Mouse (Mus musculus) common myeloid progenitor, adult 5-6 weeks (primary cell): ENCODE measurements around the gene Nrtn. TPM values are rescaled to one million over a fixed set of nuclear protein-coding genes. Genes with fewer than 3 reads are reported as not detected.
A peak's percentile ranks its signal among the peaks of the same experiment; 100 is the strongest.

Experiments used
- ATAC-seq: replicated peaks from 2 replicates; pipeline ENCODE4 v1.8.0; 2016; ENCODE audit warnings: low read depth, mild to moderate bottlenecking, moderate TSS enrichment, inconsistent platforms; ENCODE audit not compliant: poor library complexity, severe bottlenecking
- total RNA-seq: library from RNA; stranded (forward); fragments of 200-1000, 187-1606 nt; gene quantifications from 2 replicates; pipeline ENCODE4 v1.2.3, GENCODE M21; 2017

Nrtn gene
- total RNA-seq: not detected in 2 replicates

DNA sequence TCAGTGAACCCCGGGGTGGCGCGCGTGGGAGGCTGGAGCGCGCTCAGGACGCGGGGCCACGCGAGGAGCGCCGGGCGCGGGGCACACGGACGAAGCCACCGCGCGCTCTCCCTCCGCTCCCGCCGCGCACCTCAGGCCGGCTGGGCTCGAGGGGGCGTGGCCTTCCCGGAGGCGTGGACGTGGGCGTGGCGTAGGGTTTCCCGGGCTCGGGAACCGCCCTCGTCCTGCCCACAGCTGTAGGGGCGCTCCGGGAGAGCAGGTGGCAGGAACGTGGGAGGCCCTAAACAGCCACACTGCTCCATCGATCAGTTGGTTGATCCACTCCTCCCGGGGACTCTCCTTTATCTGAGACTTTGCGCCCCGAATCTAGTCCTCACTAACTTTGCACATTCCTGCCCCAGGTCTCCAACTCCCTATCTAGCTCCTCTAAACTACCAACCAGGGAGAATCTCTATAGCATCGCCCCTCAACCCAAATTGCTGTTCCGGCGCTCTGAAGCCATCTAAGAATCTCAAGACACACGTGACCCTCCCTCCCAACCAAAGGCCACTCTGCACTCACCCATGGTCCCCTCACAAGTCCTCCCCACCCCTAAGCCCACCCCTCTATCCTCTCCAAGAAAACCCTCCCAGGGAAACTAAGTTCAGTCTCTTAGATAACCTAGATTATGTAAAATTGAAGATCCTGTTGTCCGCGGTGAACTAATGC, at the start of gene Nrtn:
Gene Nrtn (minus strand): TSS at position 115 of the 708 bp plus-strand sequence.
- ATAC-seq: peak; percentile 46

DNA sequence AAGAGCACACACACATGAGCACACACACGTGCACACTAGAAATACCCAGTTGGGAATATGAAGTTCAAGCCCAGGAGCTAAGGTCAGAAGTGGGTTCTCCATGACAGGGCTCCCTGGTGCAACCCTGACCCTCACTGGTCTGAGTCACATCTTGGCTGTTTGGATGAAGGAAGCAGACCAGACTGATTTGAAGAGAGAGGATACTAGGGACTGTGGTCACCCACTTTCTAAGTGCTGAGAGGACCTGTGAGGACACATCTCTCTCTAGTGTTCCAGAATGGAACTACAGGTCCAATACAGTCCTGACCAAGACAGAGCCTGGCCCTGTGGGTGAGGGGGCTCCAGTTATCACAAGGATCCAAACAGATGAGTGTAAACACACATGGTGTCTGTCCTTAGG, 48.5 kb upstream of the Nrtn start:
- ATAC-seq: no peak

DNA sequence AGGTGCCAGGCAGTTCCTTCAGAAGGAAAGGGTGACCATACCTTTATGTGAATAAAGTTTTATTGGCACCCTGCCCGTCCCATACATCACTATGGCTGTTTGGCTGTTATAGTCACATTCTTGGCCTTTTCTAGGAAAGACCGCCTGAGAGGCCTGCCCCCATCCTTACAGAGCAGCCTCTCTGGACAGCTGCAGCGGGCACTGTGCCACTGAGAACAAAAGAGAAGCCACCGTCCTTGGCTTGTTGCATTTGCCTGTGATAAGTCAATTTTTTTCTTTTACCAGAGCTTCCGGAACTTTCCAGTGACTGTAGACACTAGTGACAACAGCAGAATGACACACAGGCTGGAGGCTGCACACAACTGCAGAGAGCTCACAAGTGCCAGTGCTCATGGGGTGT, 47.6 kb upstream of the Nrtn start:
- ATAC-seq: no peak

DNA sequence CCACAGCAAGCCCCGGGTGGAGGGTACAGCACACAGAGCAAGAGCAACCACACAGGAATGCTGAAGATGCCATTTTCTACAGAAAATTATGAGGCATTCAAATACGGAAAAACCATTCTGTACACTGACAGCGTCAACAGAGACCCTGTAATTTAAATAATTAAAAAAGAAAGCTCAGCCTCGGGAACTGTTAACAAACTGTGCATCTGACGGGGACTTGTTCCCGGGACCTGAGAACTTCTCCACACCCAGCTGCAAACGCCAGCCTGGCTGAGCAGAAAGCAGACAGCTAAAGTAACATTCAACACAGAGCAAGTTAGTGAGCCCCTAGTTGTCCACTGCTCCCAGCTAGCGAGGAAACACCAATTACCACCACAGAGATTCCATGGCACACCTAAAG, 44.7 kb upstream of the Nrtn start:
- no peak for ATAC-seq

DNA sequence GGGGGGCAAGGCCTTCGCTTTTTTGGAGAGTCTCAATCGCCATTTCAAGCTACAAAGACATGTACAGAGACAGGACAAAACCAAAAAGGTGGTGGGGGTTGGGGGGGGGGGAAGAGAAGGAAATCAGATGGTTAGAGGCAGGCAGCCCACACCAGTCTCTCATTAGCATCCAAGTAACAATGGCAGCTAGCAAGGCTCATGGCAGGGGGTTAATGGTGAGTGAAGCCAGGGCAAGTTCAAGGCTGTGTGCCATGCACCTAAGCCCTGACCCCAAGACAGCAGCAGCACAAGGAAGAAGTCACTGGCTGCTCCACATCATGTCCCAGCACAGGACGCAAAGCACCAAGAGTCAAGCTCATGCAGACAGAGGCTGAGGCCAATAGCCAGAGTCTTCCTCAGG, 41.9 kb upstream of the Nrtn start:
- no peak for ATAC-seq

DNA sequence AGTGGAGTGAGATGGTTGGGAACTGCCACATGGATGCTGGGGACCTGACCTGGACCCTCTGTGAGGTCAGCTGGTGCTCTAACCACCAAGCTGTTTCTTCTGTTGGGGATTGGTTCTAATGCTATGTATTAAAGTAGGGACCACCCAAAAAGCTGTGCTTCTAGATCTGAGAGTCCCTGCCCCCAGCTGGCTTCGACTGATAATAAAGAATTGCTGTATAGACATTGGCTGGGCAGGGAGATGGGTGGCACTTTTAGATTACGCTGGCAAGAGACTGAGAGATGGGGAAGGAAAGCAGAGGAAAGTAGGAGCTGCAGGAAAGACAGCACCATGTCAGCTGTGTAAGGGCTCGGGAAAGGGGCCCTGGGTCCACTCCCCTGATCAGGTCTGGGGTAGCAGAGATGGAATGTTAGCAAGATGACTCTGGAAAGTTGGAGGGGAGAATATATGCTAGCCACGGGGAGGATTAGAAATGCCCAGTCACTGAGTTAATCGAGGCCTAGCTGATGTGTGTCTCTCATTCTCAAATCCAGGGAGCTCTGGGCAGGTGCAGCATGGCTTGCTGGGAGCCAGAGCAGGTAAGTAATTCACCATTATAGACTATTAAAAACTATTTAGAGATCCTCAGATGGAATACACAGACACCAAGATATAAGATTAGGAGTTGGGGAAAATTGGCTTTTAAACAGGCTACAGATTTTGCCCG, 36.4 kb upstream of the Nrtn start:
- no peak; the same call in 1 of the 2 replicates for ATAC-seq

DNA sequence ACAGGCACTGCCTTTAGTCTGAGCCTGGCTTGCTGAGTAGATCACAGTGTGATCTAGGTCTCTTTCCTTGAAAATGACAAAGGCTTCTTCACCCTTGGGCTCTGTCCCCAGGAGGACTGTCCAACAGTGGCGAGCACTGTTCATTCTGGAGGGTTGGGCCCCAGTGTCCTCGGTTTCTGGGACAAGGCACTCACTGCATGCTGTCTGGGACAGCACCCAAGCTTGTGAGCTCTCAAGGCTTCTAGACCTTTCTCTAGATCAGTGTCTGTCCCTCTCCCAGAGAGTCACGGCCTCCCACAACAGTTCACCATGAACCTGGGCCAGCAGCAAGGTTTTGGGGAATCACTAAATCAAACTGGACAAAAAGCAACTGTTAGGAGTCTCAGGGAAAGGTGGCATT, 35.3 kb upstream of the Nrtn start:
- ATAC-seq: no peak

DNA sequence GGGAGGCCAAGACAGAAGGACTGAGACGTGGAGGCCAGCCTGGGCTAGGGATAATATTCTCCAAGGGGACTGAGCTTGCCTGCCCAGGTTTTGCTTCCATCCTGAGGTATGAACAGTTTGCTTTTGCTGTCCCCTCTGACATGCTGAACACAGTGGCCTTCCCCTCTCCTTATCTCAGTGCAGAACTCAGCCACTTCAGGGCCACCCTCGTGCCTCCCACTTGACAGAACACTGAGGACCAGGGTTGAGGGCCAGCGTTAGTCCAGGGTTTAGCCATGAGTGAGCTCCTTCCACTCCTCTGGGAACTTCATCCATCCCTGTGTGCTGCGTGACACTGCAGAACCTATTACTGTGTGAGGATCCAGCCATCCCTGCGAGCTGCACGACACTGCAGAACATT, 32.0 kb upstream of the Nrtn start:
- no peak for ATAC-seq

DNA sequence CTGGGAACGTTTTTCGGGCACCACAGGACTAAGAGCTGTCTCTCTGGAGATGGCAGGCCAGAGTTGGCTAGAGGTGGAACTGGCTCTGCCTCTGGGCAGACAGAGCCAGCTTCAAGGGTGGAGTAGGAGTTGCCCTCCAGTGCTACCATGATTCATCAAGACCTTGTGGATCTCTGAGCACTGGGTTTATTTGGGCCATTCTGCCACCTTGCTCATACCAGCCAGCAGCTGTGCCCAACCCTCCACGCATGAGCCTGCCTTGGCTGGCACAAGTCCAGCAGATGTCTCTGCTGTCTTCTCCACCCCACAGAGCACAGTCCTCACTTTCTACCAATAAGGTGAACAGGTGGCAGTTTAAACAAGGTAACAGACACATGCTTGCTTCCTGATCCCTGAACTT, 31.6 kb upstream of the Nrtn start:
- ATAC-seq: no peak

DNA sequence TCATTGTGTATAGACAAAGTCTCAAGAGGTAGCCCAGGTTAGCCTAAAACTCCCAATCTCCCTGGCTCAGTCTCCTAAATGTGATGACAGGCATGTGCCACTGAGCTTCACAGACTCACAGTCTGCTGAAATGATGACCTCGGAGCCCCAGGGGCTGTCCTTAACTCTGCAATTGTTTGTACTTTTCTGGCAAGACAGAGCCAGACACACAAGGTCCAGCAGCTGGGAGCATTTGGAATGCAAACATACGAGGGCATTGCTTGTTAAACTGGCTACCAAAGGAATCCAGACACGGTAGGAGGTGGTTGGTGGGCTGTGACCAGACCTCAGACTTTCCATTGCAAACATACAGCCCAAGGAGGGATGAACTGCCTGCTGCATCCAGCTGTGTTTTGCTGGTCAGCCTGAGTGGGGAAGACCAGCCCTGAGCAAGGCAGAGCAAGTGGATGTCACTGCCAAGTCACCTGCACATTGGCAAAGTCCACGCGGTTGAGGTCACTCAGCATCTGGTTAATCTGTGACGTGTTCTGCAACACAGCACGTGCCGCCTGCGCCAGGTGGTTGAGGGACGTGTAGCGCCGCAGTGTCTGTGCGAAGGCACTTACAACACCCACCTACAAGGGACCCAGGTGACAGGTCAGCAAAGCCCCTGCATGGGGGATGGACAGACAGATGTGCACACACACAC, 23.1 kb upstream of the Nrtn start:
- ATAC-seq: no peak

DNA sequence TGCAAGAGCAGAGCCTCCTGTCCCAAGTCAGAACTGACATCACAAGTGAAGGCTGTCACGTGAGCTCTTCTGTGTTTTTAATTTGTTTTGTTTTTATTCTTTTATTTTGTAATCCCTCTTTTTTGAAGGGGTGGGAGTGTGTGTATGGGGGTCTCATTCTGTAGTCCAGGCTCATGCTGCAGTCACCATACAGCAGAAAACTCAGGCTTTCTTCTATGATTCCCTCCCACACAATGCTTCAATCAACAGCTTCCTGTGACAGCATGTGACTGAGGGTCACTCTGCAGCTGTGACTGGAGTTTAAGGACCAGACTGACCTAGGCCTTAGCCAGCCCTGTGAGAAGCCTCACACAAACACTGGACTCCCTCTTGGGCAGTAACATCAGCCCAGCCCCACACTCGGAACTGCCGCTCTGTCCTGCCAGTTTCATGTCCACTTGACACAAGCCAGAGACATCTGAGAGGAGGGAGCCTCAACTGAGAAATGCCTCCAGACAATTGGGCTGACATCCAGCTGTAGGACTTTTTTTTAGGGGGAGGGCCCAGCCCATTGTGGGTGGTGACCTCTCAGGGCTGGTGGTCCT, 21.5 kb upstream of the Nrtn start:
- ATAC-seq: no peak

DNA sequence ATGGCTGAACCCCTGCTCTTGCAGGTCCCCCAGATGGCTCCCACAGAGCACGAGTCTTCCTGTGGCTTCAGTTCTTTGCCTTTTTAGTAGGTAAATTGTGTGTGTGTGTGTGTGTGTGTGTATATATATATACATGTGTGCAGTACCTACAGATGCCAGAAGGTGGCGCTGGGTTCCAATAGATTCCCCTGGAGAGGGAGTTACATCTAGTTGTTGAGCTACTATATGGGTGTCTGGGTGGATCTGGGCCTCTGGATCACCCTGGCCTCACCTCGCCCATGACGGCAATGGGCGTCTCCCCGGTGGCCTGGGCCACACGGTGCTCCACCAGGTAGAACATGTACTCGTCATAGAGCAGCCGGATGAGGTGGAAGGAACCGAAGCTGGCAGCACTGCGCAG, 20.2 kb upstream of the Nrtn start:
- no peak for ATAC-seq

DNA sequence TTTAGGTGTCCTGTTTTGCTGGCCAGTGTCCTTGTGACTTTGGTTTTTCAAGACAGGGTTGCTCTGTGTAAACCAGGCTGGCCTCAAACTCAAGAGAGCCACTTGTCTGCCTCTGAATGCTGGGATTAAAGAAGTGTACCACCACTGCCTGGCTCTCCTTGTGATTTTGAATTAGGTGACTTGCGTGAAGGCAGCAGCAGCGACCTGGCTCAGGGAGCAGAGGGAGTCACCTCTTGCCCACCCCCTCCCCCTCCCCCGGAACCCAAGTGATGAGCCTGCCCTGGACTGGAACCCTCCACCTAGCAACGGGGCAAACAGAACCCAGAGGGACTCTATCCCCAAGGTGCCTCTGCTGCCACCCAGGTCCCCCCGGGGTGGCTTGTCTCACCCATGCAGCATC, 12.6 kb upstream of the Nrtn start, which contains the start of gene Prr22:
Gene Prr22 (plus strand): TSS at position 301 of the 400 bp plus-strand sequence.
- no peak for ATAC-seq

DNA sequence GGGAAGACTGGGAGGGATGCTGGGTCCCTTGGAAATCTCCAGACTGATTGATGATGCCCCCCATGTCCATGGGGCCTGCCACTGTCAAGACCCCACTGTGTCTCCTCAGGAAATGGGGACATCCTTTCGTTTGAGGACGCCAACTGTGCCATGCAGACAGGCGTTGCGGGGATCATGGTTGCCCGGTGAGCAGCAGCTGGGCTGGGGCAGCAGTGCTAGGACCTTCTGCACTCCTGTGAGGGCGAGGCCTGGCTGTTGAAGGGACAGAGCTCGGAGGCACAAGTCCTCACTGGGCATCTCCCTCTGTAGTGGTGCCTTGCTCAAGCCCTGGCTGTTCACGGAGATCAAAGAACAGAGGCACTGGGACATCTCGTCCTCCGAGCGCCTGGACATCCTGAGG, 11.6 kb upstream of the Nrtn start:
- no peak for ATAC-seq

DNA sequence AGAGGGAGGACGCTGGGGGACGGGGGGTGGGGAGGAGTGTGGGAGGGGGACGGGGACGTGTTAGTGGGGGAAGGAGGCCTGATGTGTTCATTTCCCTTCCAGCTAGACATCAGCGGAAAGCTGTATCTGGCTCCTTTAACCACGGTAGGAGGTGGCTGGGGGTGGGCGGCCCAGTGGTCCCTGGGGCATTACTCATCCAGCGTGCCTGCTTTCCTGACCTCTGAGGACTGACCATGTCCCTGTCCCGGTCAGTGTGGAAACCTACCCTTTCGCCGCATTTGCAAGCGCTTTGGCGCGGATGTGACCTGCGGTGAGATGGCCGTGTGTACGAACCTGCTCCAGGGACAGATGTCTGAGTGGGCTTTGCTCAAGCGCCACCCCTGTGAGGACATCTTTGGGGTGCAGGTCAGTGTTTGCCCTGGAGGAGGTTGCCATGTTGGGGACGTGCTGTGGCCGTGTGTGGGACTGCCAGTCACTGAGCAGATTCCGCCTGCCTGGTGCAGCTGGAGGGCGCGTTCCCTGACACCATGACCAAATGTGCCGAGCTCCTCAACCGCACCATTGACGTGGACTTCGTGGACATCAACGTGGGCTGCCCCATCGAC, 10.3 kb upstream of the Nrtn start:
- no peak for ATAC-seq

DNA sequence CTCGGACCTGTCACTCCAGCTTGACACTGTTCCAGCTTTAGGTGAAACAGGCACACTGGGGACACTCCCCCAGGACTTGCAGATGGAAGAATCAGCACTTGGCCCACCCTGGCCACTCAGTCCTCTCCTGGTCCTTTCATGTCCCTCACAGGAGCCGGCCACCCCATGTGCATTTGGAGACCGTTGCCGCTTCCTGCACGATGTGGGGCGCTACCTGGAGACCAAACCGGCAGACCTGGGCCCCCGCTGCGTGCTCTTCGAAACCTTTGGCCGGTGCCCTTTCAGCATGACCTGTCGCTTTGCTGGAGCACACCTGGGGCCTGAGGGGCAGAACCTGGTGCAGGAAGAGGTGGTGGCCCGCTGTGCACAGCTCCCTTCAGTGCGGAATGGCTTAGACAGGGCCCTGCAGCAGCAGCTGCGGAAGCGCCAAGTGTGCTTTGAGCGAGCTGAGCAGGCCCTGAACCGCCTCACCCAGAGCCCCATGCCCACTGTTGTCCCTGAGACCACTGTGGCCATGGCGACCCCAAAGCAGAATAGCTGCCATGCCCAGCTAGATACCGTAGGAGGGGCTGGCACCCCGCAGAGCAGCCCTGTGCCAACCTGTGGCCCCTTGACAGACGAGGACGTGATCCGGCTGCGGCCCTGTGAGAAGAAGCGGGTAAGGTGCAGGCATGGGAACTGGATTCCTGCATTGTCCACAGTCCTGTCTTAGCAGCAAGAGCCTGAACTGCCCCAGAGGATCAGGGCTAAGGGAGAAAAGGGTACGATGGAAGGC, 9.5 kb upstream of the Nrtn start:
- ATAC-seq: no peak

DNA sequence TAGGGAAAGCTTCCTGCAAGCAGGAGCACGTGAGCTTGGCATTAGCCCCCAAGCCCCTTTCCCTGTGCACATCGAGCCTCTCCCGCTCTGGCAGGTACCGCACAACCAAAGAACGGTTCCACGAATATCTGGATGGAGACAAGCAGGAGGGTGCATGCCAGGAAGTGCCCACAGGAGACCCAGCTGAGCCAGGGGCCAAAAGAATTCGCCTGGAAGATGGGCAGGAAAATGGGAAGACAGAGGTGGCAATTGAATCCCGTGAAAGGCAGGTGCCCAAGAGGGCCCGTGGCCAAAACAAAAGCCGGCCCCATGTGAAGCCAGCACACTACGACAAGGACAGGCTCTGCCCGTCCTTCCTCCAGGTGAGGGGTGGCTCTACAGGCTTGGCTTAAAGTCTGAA, 8.1 kb upstream of the Nrtn start:
- no peak for ATAC-seq

DNA sequence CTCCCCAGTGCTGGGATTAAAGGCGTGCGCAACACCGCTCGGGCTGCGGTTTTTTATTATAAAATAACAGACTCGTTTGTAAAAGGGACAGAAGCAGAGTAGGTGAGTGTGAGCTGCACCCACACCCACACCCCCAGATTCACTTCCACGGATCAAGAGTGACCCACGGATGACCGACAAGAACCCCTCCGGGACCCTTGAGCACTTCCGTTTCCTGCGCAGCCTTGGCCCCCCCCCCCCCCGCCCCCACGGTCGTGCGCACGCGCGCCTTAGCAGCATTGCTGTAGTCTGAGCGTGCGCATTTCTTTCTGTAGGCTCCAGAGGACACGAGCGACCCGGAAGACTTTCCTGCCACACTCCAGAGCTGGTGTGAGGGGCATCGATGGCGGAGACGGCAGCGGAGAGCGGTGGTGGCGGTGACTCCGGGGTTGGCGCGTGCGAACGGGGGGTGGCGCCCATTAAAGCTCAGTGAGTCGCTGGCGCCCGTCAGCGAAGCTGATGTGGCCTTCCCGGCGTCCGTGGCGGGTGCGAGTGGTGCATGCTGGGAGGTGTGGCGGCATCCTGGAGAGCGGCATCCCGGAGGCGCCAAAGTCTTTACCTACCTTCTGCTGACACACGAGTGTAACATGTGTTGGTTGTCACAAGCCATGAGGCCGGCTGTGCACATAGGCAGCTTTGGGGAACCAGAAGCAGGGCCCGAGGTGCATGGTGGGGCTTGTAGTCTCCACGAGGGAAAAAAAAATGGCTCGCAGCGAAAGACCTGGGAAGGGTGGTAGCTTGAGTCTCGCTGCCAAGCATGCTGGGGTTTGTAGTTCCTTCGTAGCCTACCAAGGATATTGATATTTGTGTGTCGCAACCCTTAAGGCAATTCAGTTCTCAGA, 7.4 kb upstream of the Nrtn start, which contains the start of gene Dus3l:
Gene Dus3l (plus strand): TSS at position 284 of the 881 bp plus-strand sequence.
- peak; percentile 71 for ATAC-seq
